In the genomic region with DNA sequence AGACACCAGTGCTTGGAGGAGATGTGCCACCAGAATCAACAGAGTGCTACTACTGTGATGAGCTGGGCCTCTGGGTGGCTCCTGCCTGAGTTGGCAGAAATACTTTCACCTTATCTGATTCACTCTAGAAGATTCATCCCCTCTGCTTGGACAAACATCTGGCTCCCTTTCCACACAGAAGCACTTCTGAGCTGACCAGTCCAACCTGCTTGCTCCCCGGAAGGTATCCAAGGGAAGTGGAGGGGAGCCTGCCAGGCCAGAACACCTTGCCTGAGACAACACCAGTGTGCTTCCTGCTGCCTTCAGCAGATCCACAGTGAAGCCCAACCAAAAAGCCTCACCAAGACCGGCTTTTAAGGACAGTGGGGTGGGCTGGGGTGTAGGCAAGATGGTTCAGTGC, we compare ENCODE assay signal across 27 mouse cellular contexts. TPM values are rescaled to one million over a fixed set of nuclear protein-coding genes. Genes with fewer than 3 reads are reported as not detected.
"Had no signal": no experiment of that assay in that cellular context is flagged by ENCODE, and none has a peak within 500 bp of the region (broad histone marks: within the 10 kb centered on the region; RNA-seq: fewer than 3 reads in every experiment).

No protein-coding gene starts in this region.

- H3K27ac ChIP-seq: kidney, postnatal 0 days; layer of hippocampus, adult 2 months; limb, embryonic 10.5 days; limb, embryonic 13.5 days; liver, embryonic 13.5 days; macrophage; midbrain, embryonic 12.5 days; midbrain, embryonic 15.5 days; neural tube, embryonic 13.5 days; stomach, embryonic 15.5 days had no signal

- H3K4me3 ChIP-seq: layer of hippocampus, adult 2 months; limb, embryonic 10.5 days; limb, embryonic 13.5 days; liver, embryonic 13.5 days; midbrain, embryonic 12.5 days; midbrain, embryonic 15.5 days; myocyte; neural tube, embryonic 13.5 days; stomach, embryonic 15.5 days had no signal

- ATAC-seq: intestine, postnatal 0 days; lung, postnatal 0 days; midbrain, embryonic 15.5 days had no signal

- H3K9me3 ChIP-seq: limb, embryonic 10.5 days; limb, embryonic 13.5 days; liver, embryonic 13.5 days; midbrain, embryonic 12.5 days; midbrain, embryonic 15.5 days; neural tube, embryonic 13.5 days; stomach, embryonic 15.5 days had no signal

- H3K36me3 ChIP-seq: limb, embryonic 10.5 days; limb, embryonic 13.5 days; liver, embryonic 13.5 days; midbrain, embryonic 12.5 days; midbrain, embryonic 15.5 days; neural tube, embryonic 13.5 days; stomach, embryonic 15.5 days had no signal

- H3K4me1 ChIP-seq: limb, embryonic 10.5 days; limb, embryonic 13.5 days; liver, embryonic 13.5 days; midbrain, embryonic 12.5 days; midbrain, embryonic 15.5 days; neural tube, embryonic 13.5 days; stomach, embryonic 15.5 days had no signal

- DNase-seq: kidney, adult 2 months; kidney, postnatal 25 days; layer of hippocampus, adult 9-11 months; liver; liver, embryonic 13.5 days; lung, embryonic 14.5 days; retina, postnatal 1 day; right cerebral cortex, postnatal 25 days; spleen, adult 18-20 months; thymus, postnatal 25 days had no signal

- H3K27me3 ChIP-seq: limb, embryonic 13.5 days; midbrain, embryonic 15.5 days; neural tube, embryonic 13.5 days had no signal

- H3K4me2 ChIP-seq: limb, embryonic 13.5 days; liver, embryonic 13.5 days; lung, embryonic 14.5 days; midbrain, embryonic 12.5 days; midbrain, embryonic 15.5 days; neural tube, embryonic 13.5 days; stomach, embryonic 15.5 days had no signal

- H3K9ac ChIP-seq: limb, embryonic 13.5 days; liver, embryonic 13.5 days; lung, embryonic 14.5 days; midbrain, embryonic 12.5 days; midbrain, embryonic 15.5 days; neural tube, embryonic 13.5 days; stomach, embryonic 15.5 days had no signal

RNA-seq across cellular contexts. Expression of gene Cd3e, which starts 14.8 kb away (rescaled TPM):
- total RNA-seq: layer of hippocampus, adult 2 months; layer of hippocampus, postnatal 25 days; left cerebral cortex, adult 18-20 months; left cerebral cortex, postnatal 25 days had no signal
- polyA plus RNA-seq: kidney, embryonic 14.5 days; limb, embryonic 10.5 days; limb, embryonic 13.5 days; liver, embryonic 13.5 days; liver, embryonic 16.5 days; lung, embryonic 14.5 days; macrophage; midbrain, embryonic 12.5 days; myocyte had no signal

RNA-seq across cellular contexts. Expression of gene Mpzl2, which starts 15.4 kb away (rescaled TPM):
- polyA plus RNA-seq: macrophage, myocyte had no signal

RNA-seq across cellular contexts. Expression of gene Cd3d, which starts 42.6 kb away (rescaled TPM):
- total RNA-seq: layer of hippocampus, adult 2 months; layer of hippocampus, postnatal 25 days; left cerebral cortex, adult 18-20 months; left cerebral cortex, postnatal 25 days had no signal
- polyA plus RNA-seq: kidney, embryonic 14.5 days; limb, embryonic 10.5 days; limb, embryonic 13.5 days; liver, embryonic 13.5 days; lung, embryonic 14.5 days; midbrain, embryonic 12.5 days; midbrain, embryonic 15.5 days; myocyte; neural tube, embryonic 13.5 days had no signal

RNA-seq across cellular contexts. Expression of gene Cd3g, which starts 44.0 kb away (rescaled TPM):
- total RNA-seq: layer of hippocampus, adult 2 months; layer of hippocampus, postnatal 25 days; left cerebral cortex, adult 18-20 months; left cerebral cortex, postnatal 25 days had no signal
- polyA plus RNA-seq: kidney, embryonic 14.5 days; kidney, postnatal 0 days; limb, embryonic 10.5 days; midbrain, embryonic 12.5 days; midbrain, embryonic 15.5 days; neural tube, embryonic 13.5 days had no signal
